Mouse (Mus musculus) forelimb bud, embryonic 11.5 days (tissue): ENCODE results near the gene Mcoln2.

Experiments
- DNase-seq: peaks from one replicate; pipeline ENCODE4 v3.0.0-alpha.2; 2012; ENCODE audit warnings: low read depth, low spot score

The Mcoln2 gene

GRCm38 (mm10) chr3:146227427-146227826 is 77.8 kb downstream of the Mcoln2 start:
- DNase-seq: no peak

GRCm38 (mm10) chr3:146228559-146229310 is 79.1 kb downstream of the Mcoln2 start:
- no peak for DNase-seq

- no peak for DNase-seq
Measured at GRCm38 (mm10) chr3:146232708-146233107, 83.1 kb downstream of the Mcoln2 start.

- DNase-seq: no peak
Measured at GRCm38 (mm10) chr3:146233741-146234140, 84.1 kb downstream of the Mcoln2 start.

- DNase-seq: no peak
Measured at GRCm38 (mm10) chr3:146234530-146234929, 84.9 kb downstream of the Mcoln2 start.

GRCm38 (mm10) chr3:146236280-146236679 is 86.6 kb downstream of the Mcoln2 start:
- DNase-seq: no peak

- no peak for DNase-seq
Measured at GRCm38 (mm10) chr3:146237676-146238075, 88.0 kb downstream of the Mcoln2 start.

- DNase-seq: no peak
Measured at GRCm38 (mm10) chr3:146244630-146245029, 95.0 kb downstream of the Mcoln2 start.
